In genomic region chr8:91975460-91975859, GRCm38 (mm10) we compare ENCODE assay signal across 26 mouse cellular contexts.
"Had no signal": no experiment of that assay in that cellular context is flagged by ENCODE, and none has a peak within 500 bp of the region (broad histone marks: within the 10 kb centered on the region; RNA-seq: fewer than 3 reads in every experiment).

No protein-coding gene starts in this region.

- H3K36me3 ChIP-seq: embryonic facial prominence, embryonic 10.5 days; embryonic facial prominence, embryonic 12.5 days; embryonic facial prominence, embryonic 13.5 days; embryonic facial prominence, embryonic 15.5 days; forebrain, embryonic 10.5 days; forebrain, embryonic 12.5 days; forebrain, embryonic 15.5 days had no signal

- DNase-seq: cerebellum, adult 18-20 months; cerebellum, adult 2 months; cerebellum, adult 8-10 months; cerebellum, adult 9-10 months; cerebellum, adult 9-11 months; cerebellum, postnatal 10 days; cerebellum, postnatal 14 days; cerebellum, postnatal 25 days; cerebellum, postnatal 36 days; embryo, embryonic 11 days; forebrain, postnatal 0 days; gastrocnemius, adult 2 months; gastrocnemius, postnatal 10 days; gastrocnemius, postnatal 14 days; gastrocnemius, postnatal 25 days; gastrocnemius, postnatal 36 days; heart, adult 11 months had no signal

- H3K4me3 ChIP-seq: embryonic facial prominence, embryonic 10.5 days; embryonic facial prominence, embryonic 12.5 days; embryonic facial prominence, embryonic 13.5 days; embryonic facial prominence, embryonic 15.5 days; erythroblast, embryonic 14.5 days; forebrain, embryonic 10.5 days; forebrain, embryonic 12.5 days; forebrain, embryonic 13.5 days; forebrain, embryonic 15.5 days; gastrocnemius, adult 2 months had no signal

- H3K9me3 ChIP-seq: embryonic facial prominence, embryonic 10.5 days; embryonic facial prominence, embryonic 12.5 days; embryonic facial prominence, embryonic 13.5 days; embryonic facial prominence, embryonic 15.5 days; forebrain, embryonic 10.5 days; forebrain, embryonic 12.5 days; forebrain, embryonic 13.5 days; forebrain, embryonic 15.5 days had no signal

- H3K4me2 ChIP-seq: embryonic facial prominence, embryonic 12.5 days; embryonic facial prominence, embryonic 13.5 days; embryonic facial prominence, embryonic 15.5 days; forebrain, embryonic 12.5 days; forebrain, embryonic 13.5 days; forebrain, embryonic 15.5 days had no signal

- H3K4me1 ChIP-seq: embryonic facial prominence, embryonic 13.5 days had no signal

- H3K27me3 ChIP-seq: embryonic facial prominence, embryonic 12.5 days had no signal

- H3K27ac ChIP-seq: embryonic facial prominence, embryonic 10.5 days; embryonic facial prominence, embryonic 12.5 days; embryonic facial prominence, embryonic 13.5 days; embryonic facial prominence, embryonic 15.5 days; forebrain, embryonic 10.5 days; forebrain, embryonic 13.5 days; forebrain, embryonic 15.5 days; gastrocnemius, adult 2 months had no signal

- H3K9ac ChIP-seq: embryonic facial prominence, embryonic 12.5 days; embryonic facial prominence, embryonic 13.5 days; embryonic facial prominence, embryonic 15.5 days; forebrain, embryonic 12.5 days; forebrain, embryonic 13.5 days; forebrain, embryonic 15.5 days; forebrain, postnatal 0 days had no signal

- ATAC-seq: forebrain, postnatal 0 days had no signal
